Mouse (Mus musculus): ENCODE measurements around the gene Emp3. TPM values are rescaled to one million over a fixed set of nuclear protein-coding genes. Genes with fewer than 3 reads are reported as not detected.
"Not testable (repeated sequence)": the region's sequence is repeated elsewhere in the genome, so short reads cannot be mapped to it uniquely, and the experiment has no call there.

Gene Emp3
- polyA plus RNA-seq, 1 experiment from 2014 or later = 62.4 TPM

GRCm38 (mm10) chr7:45906622-45907021 is 14.6 kb downstream of the Emp3 start:
- peaks cover 16% of the 10 kb centered on the region for H3K36me3 ChIP-seq (ENCODE audit: control insufficient read depth, insufficient read depth, low read length)

GRCm38 (mm10) chr7:45902481-45903002 is 18.7 kb downstream of the Emp3 start:
- Histone ChIP-seq H3K4me3 (ENCODE audit: low read depth, low read length) (no peak overlapping the region), H3K4me2 (no peak overlapping the region), H3K9ac (ENCODE audit: low read depth, low read length) (no peak overlapping the region), H3K36me3 (ENCODE audit: control insufficient read depth, insufficient read depth, low read length) (peaks cover 5% of the 10 kb centered on the region; the same call in 1 of the 2 replicates), H3K4me1 (ENCODE audit: control insufficient read depth, insufficient read depth, low read length) (no peaks in the 10 kb centered on the region; the same call in 1 of the 2 replicates), H3K27me3 (ENCODE audit: control insufficient read depth, insufficient read depth, low read length) (no peaks in the 10 kb centered on the region), H3K9me3 (replicated peaks; ENCODE audit: control insufficient read depth, low read length) (no peaks in the 10 kb centered on the region), H3K27ac (ENCODE audit: low read depth, low read length) (no peak overlapping the region)
- WGBS (ENCODE audit: insufficient replicate concordance) = 69% methylated on average over 12 of the region's 12 CpGs
- ATAC-seq (replicated peaks; ENCODE audit: insufficient number of reproducible peaks, low FRiP score, low TSS enrichment) = no peak

More at GRCm38 (mm10) chr7:45906622-45907021, 14.6 kb downstream of the Emp3 start:
- Histone ChIP-seq H3K9me3 (replicated peaks; ENCODE audit: control insufficient read depth, low read length) (no peaks in the 10 kb centered on the region), H3K4me1 (ENCODE audit: control insufficient read depth, insufficient read depth, low read length) (no peaks in the 10 kb centered on the region), H3K4me3 (ENCODE audit: low read depth, low read length) (no peak overlapping the region), H3K4me2 (no peak overlapping the region), H3K27ac (ENCODE audit: low read depth, low read length) (no peak overlapping the region), H3K27me3 (ENCODE audit: control insufficient read depth, insufficient read depth, low read length) (no peaks in the 10 kb centered on the region), H3K9ac (ENCODE audit: low read depth, low read length) (no peak overlapping the region)
- ATAC-seq (replicated peaks; ENCODE audit: insufficient number of reproducible peaks, low FRiP score, low TSS enrichment) = no peak
- WGBS (ENCODE audit: insufficient replicate concordance) = 84% methylated on average over 9 of the region's 9 CpGs

GRCm38 (mm10) chr7:45901562-45901961 is 19.6 kb downstream of the Emp3 start:
- WGBS (ENCODE audit: insufficient replicate concordance) = 52% methylated on average over 5 of the region's 5 CpGs
- no peaks in the 10 kb centered on the region; the same call in 1 of the 2 replicates for H3K4me1 ChIP-seq (ENCODE audit: control insufficient read depth, insufficient read depth, low read length)
- no peaks in the 10 kb centered on the region for H3K27me3 ChIP-seq (ENCODE audit: control insufficient read depth, insufficient read depth, low read length)
- H3K9me3 ChIP-seq (replicated peaks; ENCODE audit: control insufficient read depth, low read length) = no peaks in the 10 kb centered on the region
- H3K36me3 ChIP-seq (ENCODE audit: control insufficient read depth, insufficient read depth, low read length) = no peaks in the 10 kb centered on the region
- ATAC-seq (replicated peaks; ENCODE audit: insufficient number of reproducible peaks, low FRiP score, low TSS enrichment) = no peak
- no peak overlapping the region for H3K4me2 ChIP-seq
- H3K27ac ChIP-seq (ENCODE audit: low read depth, low read length) = no peak overlapping the region
- H3K9ac ChIP-seq (ENCODE audit: low read depth, low read length) = no peak overlapping the region
- no peak overlapping the region for H3K4me3 ChIP-seq (ENCODE audit: low read depth, low read length)

- not testable (repeated sequence) for H3K36me3 ChIP-seq (ENCODE audit: control insufficient read depth, insufficient read depth, low read length); H3K27ac ChIP-seq (ENCODE audit: low read depth, low read length); H3K4me3 ChIP-seq (ENCODE audit: low read depth, low read length); H3K9me3 ChIP-seq (replicated peaks; ENCODE audit: control insufficient read depth, low read length); H3K27me3 ChIP-seq (ENCODE audit: control insufficient read depth, insufficient read depth, low read length); ATAC-seq (replicated peaks; ENCODE audit: insufficient number of reproducible peaks, low FRiP score, low TSS enrichment); H3K4me1 ChIP-seq (ENCODE audit: control insufficient read depth, insufficient read depth, low read length); H3K9ac ChIP-seq (ENCODE audit: low read depth, low read length)
- 68% methylated on average over 4 of the region's 4 CpGs for WGBS (ENCODE audit: insufficient replicate concordance)
- H3K4me2 ChIP-seq = peak overlapping the region; percentile 95
These were observed 23.1 kb downstream of the Emp3 start for GRCm38 (mm10) chr7:45898125-45898524.

GRCm38 (mm10) chr7:45897258-45897757 is 23.9 kb downstream of the Emp3 start:
- H3K36me3 ChIP-seq (ENCODE audit: control insufficient read depth, insufficient read depth, low read length) = no peaks in the 10 kb centered on the region
- peak overlapping the region; percentile 95 for H3K4me2 ChIP-seq
- H3K27me3 ChIP-seq (ENCODE audit: control insufficient read depth, insufficient read depth, low read length) = no peaks in the 10 kb centered on the region
- peak; percentile 32; the same call in 1 of the 2 replicates for ATAC-seq (replicated peaks; ENCODE audit: insufficient number of reproducible peaks, low FRiP score, low TSS enrichment)
- no peaks in the 10 kb centered on the region; the same call in 1 of the 2 replicates for H3K4me1 ChIP-seq (ENCODE audit: control insufficient read depth, insufficient read depth, low read length)
- no peaks in the 10 kb centered on the region for H3K9me3 ChIP-seq (replicated peaks; ENCODE audit: control insufficient read depth, low read length)
- 1% methylated on average over 19 of the region's 19 CpGs for WGBS (ENCODE audit: insufficient replicate concordance)
- peak overlapping the region; percentile 85 for H3K9ac ChIP-seq (ENCODE audit: low read depth, low read length)
- H3K4me3 ChIP-seq (ENCODE audit: low read depth, low read length) = peak overlapping the region; percentile 62
- peak overlapping the region; percentile 66 for H3K27ac ChIP-seq (ENCODE audit: low read depth, low read length)

GRCm38 (mm10) chr7:45896517-45897257 is 24.5 kb downstream of the Emp3 start, which contains the start of the genes Syngr4 and Tmem143:
Syngr4 (minus strand) TSS chr7:45896714.
Tmem143 (plus strand) TSS chr7:45896941.
- no peaks in the 10 kb centered on the region for H3K27me3 ChIP-seq (ENCODE audit: control insufficient read depth, insufficient read depth, low read length)
- peak within 1 kb of the TSS; percentile 62 for H3K4me3 ChIP-seq (ENCODE audit: low read depth, low read length)
- H3K9me3 ChIP-seq (replicated peaks; ENCODE audit: control insufficient read depth, low read length) = no peaks in the 10 kb centered on the region
- 1% methylated on average over 40 of the region's 40 CpGs for WGBS (ENCODE audit: insufficient replicate concordance)
- peak within 1 kb of the TSS; percentile 95 for H3K4me2 ChIP-seq
- no peaks in the 10 kb centered on the region for H3K36me3 ChIP-seq (ENCODE audit: control insufficient read depth, insufficient read depth, low read length)
- peak within 1 kb of the TSS; percentile 66 for H3K27ac ChIP-seq (ENCODE audit: low read depth, low read length)
- no peaks in the 10 kb centered on the region; the same call in 1 of the 2 replicates for H3K4me1 ChIP-seq (ENCODE audit: control insufficient read depth, insufficient read depth, low read length)
- ATAC-seq (replicated peaks; ENCODE audit: insufficient number of reproducible peaks, low FRiP score, low TSS enrichment) = peak; percentile 86
- peak within 1 kb of the TSS; percentile 85 for H3K9ac ChIP-seq (ENCODE audit: low read depth, low read length)

- 0 out of 2 replicates have a peak overlapping the region, but pooled peaks have one; percentile 18 for H3K9ac ChIP-seq (ENCODE audit: low read depth, low read length)
- H3K36me3 ChIP-seq (ENCODE audit: control insufficient read depth, insufficient read depth, low read length) = no peaks in the 10 kb centered on the region
- H3K27me3 ChIP-seq (ENCODE audit: control insufficient read depth, insufficient read depth, low read length) = no peaks in the 10 kb centered on the region
- H3K4me1 ChIP-seq (ENCODE audit: control insufficient read depth, insufficient read depth, low read length) = no peaks in the 10 kb centered on the region; the same call in 1 of the 2 replicates
- H3K27ac ChIP-seq (ENCODE audit: low read depth, low read length) = no peak overlapping the region
- no peak for ATAC-seq (replicated peaks; ENCODE audit: insufficient number of reproducible peaks, low FRiP score, low TSS enrichment)
- H3K4me3 ChIP-seq (ENCODE audit: low read depth, low read length) = peak overlapping the region; percentile 62; the same call in 1 of the 2 replicates
- peak overlapping the region; percentile 95 for H3K4me2 ChIP-seq
- WGBS (ENCODE audit: insufficient replicate concordance) = 75% methylated on average over 6 of the region's 6 CpGs
- no peaks in the 10 kb centered on the region for H3K9me3 ChIP-seq (replicated peaks; ENCODE audit: control insufficient read depth, low read length)
These were observed 25.2 kb downstream of the Emp3 start for GRCm38 (mm10) chr7:45895931-45896516.

GRCm38 (mm10) chr7:45892651-45893050 is 28.6 kb downstream of the Emp3 start:
- no peak for ATAC-seq (replicated peaks; ENCODE audit: insufficient number of reproducible peaks, low FRiP score, low TSS enrichment)

More at GRCm38 (mm10) chr7:45892651-45893050, 28.6 kb downstream of the Emp3 start:
- Histone ChIP-seq H3K27ac (ENCODE audit: low read depth, low read length) (no peak overlapping the region), H3K4me1 (ENCODE audit: control insufficient read depth, insufficient read depth, low read length) (no peaks in the 10 kb centered on the region), H3K27me3 (ENCODE audit: control insufficient read depth, insufficient read depth, low read length) (no peaks in the 10 kb centered on the region), H3K4me2 (no peak overlapping the region), H3K9me3 (replicated peaks; ENCODE audit: control insufficient read depth, low read length) (no peaks in the 10 kb centered on the region), H3K4me3 (ENCODE audit: low read depth, low read length) (no peak overlapping the region), H3K36me3 (ENCODE audit: control insufficient read depth, insufficient read depth, low read length) (no peaks in the 10 kb centered on the region), H3K9ac (ENCODE audit: low read depth, low read length) (no peak overlapping the region)
- WGBS (ENCODE audit: insufficient replicate concordance) = 68% methylated on average over 2 of the region's 2 CpGs

Measured in heart, embryonic 11.5 days (tissue).